Mouse (Mus musculus): ENCODE results near the gene Gmds.

The Gmds gene

DNA sequence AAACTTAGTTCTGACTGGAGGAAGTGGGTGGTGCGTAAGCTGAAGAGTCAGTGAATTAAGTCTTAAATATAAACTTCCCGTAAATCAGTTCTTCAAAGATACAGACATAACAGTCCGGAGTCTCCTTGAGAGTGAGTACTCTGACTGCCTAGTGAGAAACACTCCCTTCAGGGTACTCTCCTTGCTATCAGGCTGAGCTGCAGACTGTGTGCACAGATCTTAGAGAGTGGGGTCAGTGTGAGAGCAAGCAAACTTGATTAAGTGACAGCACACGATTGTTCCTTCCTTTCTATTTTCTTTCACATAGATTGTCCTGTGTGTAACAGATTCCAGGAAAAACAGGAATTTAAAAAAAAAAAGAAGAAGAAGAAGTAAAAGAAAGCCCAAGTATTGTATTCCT, 382.4 kb downstream of the Gmds start:
- DNase-seq (ENCODE audit: low read depth) = no peak

GRCm38 (mm10) chr13:31955171-31955570, 383.4 kb downstream of the Gmds start:
- no peak for DNase-seq (ENCODE audit: low read depth)

DNA sequence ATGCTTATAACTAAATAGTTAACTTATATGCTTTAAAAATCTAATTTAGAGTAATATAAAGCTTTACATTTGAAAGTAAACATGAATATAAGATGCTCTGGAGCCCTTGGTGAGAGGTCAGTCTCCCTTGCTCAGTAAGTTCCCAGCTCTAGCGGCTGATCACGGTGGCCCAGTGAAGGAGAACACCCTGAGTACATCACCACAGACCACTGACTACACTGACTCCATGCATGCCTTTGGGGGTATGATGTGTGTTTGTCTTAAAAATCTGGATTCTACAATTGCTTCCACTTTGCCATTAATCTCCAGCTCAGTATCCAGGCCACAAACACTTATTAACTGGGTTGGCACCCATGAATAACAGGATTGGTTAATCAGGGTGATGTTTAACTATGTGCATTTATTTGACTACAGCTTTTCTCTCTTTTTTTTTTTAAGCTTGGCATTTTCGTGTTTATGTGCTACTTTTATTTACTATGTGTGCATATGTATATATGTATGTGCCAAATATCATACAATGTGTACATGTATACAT, 393.8 kb downstream of the Gmds start:
- DNase-seq (ENCODE audit: low read depth) = no peak

GRCm38 (mm10) chr13:31943482-31944275, 394.9 kb downstream of the Gmds start:
- no peak for DNase-seq (ENCODE audit: low read depth)

DNA sequence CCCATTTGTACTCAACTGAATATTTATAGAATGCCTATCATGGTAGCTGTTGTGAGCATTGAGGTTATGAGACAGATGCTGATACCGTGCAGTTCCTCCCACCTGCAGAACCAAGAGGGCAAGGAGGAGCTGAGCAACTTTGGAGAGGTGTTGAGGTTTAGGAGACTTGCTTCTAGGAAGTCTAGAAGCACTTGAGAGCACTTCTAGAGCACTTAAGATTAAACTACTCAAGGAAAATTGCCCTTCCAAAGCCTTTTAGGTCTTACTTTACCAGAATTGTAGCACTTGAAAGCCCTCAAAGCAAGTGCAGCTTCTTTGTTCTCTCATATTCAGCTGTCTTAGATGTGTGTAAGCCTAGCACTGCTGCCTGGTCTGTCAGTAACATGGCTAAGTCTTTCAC, 409.2 kb downstream of the Gmds start:
- no peak for DNase-seq (ENCODE audit: low read depth)

DNA sequence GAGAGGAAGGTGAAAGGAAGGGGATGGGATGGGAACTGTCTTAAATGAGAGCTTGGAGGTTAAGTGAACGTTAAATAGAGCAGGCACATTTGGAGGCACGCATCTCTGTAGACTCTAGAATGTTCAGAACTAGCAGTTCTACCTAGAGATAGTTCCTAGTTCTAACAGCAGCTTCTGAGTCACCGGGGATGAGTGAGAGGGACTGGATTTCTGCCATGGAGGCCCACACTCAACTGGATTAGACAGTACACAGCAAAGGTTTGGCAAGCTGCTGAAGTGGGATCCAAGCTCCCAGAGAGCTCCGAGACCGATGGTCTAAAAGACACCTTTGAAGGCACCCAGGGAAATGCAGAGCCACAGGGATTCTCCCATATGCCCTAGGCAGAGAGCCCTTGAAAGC, 411.9 kb downstream of the Gmds start:
- no peak for DNase-seq (ENCODE audit: low read depth)

- no peak for DNase-seq (ENCODE audit: low read depth)
These were observed 414.0 kb downstream of the Gmds start for GRCm38 (mm10) chr13:31924506-31924905.

- DNase-seq (ENCODE audit: low read depth) = no peak
These were observed 418.8 kb downstream of the Gmds start for GRCm38 (mm10) chr13:31919716-31920115.

- no peak for DNase-seq (ENCODE audit: low read depth)
These were observed 421.2 kb downstream of the Gmds start for GRCm38 (mm10) chr13:31917387-31917786.

- peak; percentile 19 for DNase-seq (ENCODE audit: low read depth)
These were observed 422.8 kb downstream of the Gmds start for GRCm38 (mm10) chr13:31915748-31916147.

GRCm38 (mm10) chr13:31914901-31915587, 423.5 kb downstream of the Gmds start:
- no peak for DNase-seq (ENCODE audit: low read depth)

DNA sequence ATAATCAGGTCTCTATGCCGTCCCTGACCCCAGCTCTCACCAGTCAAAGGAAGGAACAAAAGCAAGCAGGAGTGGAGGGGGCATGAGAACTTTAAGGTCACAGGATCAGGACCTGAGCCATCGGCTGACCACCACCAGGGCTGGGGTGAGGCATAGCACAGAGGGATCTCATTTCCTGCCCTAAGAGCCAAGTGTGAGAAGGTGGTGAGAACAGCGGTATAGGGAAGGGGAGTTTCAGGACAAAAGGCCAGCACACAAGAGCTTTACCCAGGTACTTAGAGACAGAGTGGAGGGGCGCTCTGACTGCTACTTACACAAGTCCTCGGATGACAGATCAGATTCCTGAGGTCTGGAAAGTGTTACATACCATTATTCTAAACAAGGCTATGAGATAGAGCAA, 426.6 kb downstream of the Gmds start:
- DNase-seq (ENCODE audit: low read depth) = peak; percentile 10

GRCm38 (mm10) chr13:31911362-31911761, 427.2 kb downstream of the Gmds start:
- no peak for DNase-seq (ENCODE audit: low read depth)

- DNase-seq (ENCODE audit: low read depth) = peak; percentile 69
These were observed 429.5 kb downstream of the Gmds start for GRCm38 (mm10) chr13:31909031-31909430.

DNA sequence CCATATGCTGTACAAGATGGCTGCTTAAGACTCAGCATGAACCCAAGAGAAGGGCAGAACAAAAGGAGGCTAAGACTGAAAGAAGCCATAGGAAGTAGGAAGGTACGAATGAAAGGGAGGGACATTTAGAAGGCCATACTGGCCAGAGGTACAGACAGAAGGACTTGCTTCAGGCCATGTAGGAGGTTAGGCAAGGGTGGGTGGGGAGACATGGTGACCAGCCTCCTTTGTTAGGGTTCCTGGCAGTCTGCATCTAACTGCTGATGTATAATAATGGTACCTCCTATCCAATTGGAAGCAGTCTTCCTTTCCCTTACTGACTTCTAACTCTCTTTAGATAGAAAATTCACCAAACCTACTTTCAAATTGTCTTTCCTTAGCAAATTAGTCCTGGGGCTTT, 432.0 kb downstream of the Gmds start:
- no peak for DNase-seq (ENCODE audit: low read depth)

DNA sequence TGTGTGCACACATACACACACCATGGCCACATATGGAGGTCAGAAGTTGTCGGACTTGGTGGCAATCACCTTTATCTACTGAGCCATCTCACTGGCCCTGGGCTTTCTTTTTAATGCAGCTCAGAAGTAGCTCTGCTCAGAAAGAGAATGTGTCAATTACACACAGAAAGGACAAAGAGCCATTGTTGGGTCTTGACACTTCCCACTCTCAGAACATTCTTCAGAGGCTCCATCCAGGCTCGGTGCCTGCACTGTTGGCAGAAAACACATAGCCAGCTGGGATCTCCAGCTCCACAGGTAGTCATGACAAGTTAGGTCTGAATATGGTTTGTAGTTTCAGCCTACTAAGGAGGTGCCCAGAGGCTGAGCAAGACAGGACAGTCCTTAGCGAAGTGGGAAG, 438.3 kb downstream of the Gmds start:
- no peak for DNase-seq (ENCODE audit: low read depth)

GRCm38 (mm10) chr13:31899392-31899791, 439.1 kb downstream of the Gmds start:
- no peak for DNase-seq (ENCODE audit: low read depth)

- DNase-seq (ENCODE audit: low read depth) = no peak
These were observed 441.0 kb downstream of the Gmds start for GRCm38 (mm10) chr13:31897493-31897892.

DNA sequence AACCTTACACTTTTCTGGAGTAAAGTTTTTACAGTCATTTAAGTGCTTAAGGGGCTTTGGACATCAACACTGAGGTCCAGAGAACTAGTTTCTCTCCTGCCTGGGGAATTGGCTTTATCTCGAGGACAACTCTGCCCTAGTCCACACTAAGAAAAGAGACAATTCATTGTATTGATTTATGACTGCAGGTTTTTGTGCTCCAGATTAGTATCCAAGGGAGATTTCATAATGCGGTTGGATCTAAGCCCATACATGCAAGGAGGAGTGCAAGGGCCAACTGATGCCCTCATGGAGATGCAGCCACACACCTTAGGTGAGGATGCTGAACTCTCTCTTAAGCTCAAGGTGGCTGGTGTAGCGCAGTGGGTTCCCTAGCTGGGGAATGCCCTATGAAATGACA, 444.0 kb downstream of the Gmds start:
- no peak for DNase-seq (ENCODE audit: low read depth)

DNA sequence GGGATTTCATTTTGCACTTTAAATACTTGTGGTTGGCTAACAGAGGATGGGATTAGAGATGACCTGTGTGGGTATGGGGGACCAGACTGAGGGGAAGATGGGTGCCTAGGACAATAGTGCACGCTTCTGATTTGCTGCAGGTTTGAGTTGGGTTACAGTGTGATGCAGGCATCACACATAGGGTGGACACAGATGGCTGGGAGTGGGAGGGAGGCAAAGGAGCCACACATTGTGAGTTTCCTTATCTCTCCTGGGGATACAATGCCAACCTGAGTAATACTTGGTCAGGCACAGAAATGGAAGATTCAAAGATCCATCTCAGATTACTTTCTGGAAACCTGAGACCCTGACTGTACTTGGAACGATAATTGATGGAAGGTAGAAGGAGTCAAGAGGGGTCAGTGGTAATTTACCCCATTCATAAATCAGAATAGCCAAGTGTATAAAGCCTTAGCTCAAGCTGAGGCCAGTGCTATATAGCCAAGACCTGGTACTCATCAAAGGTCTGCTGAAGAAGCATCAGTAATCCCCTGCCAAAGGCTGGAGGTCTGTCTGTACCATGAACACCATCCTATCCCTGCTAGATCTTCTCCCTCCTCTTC, 445.5 kb downstream of the Gmds start:
- no peak for DNase-seq (ENCODE audit: low read depth)

DNA sequence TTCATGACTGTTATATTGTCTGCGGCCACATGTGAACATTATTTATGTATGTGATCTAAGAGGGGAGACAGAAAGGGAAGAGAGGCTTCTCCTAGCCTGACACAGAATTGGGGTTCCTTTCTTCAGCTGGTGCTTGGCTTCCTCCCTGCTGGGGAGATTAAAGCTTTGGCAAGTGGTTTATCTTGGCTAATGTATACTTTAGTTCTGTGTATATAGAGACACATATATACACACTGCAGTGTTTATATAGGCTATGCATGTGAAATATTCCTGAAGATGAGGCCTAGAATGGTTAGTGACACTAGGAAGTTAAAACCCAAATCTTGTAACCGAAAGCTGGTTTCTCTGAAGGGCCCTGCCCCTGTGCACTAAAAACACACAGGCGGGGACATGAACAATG, 450.0 kb downstream of the Gmds start:
- no peak for DNase-seq (ENCODE audit: low read depth)

DNA sequence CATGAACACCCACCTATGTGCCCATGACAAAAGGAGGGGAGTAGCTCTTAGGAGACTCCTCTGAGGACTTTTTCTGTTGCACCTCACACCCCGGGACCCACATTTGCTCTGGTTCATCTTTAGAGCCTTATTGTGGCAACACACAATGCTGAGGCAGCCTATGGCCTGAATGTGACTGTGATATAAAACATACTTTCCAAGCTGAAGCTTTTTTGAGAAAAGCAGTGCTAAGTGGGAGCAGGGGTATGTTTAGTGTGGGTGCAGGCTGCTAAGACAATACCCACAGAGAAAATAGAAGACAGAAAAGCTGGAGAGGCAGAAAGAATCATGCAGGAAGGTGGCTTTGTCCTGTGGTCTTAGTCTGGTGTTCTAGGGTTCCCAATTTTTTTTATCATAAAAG, 452.8 kb downstream of the Gmds start:
- DNase-seq (ENCODE audit: low read depth) = no peak
